Mouse (Mus musculus) urinary bladder, postnatal 25 days (tissue): ENCODE results near the gene Wnt2b.

Experiments
- DNase-seq: peaks from one replicate; pipeline ENCODE4 v3.0.0; 2022; ENCODE audit warnings: low spot score

Gene Wnt2b

GRCm38 (mm10) chr3:104961066-104962059 is at the start of gene Wnt2b:
TSS of gene Wnt2b (minus strand) at chr3:104961921.
- DNase-seq: no peak

DNA sequence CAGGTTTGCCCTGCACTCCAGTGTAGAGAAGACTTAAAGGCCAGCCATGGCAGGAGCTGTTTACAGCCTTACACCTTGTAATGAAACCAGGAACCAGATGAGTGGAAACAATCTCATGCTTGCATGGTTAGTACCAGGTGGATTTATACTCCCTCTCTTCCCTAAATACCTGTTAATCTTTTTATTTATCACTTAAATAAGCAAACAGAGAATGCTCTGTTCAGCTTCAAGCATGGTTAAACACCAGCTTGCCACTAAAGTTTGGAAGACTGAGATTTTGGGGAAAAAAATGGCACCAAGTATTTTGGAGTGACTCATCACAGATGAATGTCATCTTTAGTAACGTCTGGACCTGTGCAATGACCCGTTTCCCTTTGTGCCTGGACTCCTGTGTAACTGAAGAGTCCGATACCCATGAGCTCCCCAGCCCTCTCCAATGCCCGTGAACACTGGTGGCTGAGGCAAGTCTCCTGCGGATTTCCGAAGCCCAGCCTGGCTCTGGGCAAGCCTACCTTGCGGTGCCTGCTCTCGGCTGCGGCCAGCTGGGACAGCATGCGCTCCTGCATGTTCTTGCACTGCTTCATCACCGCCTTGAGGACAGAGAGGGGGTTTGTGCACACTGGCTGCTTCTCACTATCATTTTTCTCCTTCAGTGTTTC is 49.1 kb upstream of the Wnt2b start:
- DNase-seq: no peak

- DNase-seq: no peak
These were observed 46.3 kb upstream of the Wnt2b start for GRCm38 (mm10) chr3:105008070-105008469.

GRCm38 (mm10) chr3:105006101-105006500 is 44.4 kb upstream of the Wnt2b start:
- DNase-seq: no peak

GRCm38 (mm10) chr3:105005561-105006065 is 43.9 kb upstream of the Wnt2b start:
- no peak for DNase-seq

DNA sequence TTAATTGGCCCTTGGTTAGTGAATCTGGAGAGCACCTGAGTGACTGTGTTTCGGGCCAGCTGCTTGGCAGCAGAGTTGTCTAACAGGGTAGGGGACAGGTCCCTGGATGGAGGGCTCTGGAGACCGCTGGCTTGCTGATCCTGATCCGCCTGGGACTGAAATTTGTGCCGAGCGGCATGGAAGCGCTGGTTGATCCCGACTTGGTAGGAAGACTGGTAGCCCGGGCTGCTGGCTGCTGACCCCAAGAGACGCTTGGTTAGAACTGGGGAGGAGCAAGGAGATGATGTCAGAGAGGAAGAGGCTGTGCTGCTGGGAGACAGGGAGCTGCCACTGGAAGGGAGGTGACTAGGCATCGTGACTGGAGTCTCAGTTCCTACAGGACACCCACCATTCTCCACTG is 43.3 kb upstream of the Wnt2b start:
- DNase-seq: no peak

GRCm38 (mm10) chr3:105003960-105004463 is 42.3 kb upstream of the Wnt2b start:
- DNase-seq: no peak

- no peak for DNase-seq
These were observed 39.7 kb upstream of the Wnt2b start for GRCm38 (mm10) chr3:105001374-105001773.

GRCm38 (mm10) chr3:105000561-105000960 is 38.8 kb upstream of the Wnt2b start:
- no peak for DNase-seq

DNA sequence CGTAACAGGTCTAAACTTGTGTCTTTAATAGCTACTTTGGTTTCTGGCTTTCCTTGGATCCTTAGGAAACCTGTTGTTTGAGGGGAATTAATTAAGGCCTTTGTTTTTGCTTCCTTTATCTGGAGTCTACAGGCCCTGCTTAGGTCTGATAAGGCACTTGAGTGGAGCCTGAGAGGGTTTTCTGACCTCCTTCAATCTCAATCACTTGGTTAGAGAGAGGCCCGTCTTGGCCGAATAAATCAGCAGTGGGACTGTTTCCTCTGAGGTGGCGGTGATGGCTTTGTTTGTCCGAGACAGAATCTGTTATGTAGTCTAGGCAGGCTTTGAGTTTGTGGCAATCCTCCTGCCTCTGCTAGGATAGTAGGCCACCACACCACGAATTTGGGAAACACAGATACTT is 35.8 kb upstream of the Wnt2b start:
- DNase-seq: no peak

- DNase-seq: no peak
These were observed 34.0 kb upstream of the Wnt2b start for GRCm38 (mm10) chr3:104995707-104996106.

- no peak for DNase-seq
These were observed 32.7 kb upstream of the Wnt2b start for GRCm38 (mm10) chr3:104994415-104994841.

GRCm38 (mm10) chr3:104993800-104994199 is 32.1 kb upstream of the Wnt2b start:
- no peak for DNase-seq

- peak; percentile 90 for DNase-seq
These were observed 31.1 kb upstream of the Wnt2b start for GRCm38 (mm10) chr3:104992709-104993388.

- DNase-seq: no peak
These were observed 30.0 kb upstream of the Wnt2b start for GRCm38 (mm10) chr3:104991703-104992102.

- no peak for DNase-seq
These were observed 26.2 kb upstream of the Wnt2b start for GRCm38 (mm10) chr3:104987884-104988283.

DNA sequence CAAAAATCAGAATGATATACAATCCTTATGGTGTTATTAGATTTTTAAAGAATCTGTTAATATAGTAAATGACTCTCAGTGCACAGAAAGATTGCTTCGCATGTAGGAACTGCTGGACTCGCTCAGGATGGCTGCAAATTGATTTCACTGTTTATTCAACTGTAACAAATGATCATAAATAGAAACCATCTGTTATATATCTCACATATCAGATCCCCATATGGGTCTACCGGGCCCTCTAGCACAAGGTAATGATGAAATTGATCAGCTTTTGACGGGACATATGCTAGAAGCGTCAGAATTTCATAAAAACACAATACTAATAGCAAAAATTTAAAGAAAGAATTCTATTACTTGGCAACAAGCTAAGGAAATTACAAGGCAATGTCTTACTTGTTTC is 18.0 kb upstream of the Wnt2b start:
- DNase-seq: no peak

- peak; percentile 94 for DNase-seq
These were observed 6.0 kb upstream of the Wnt2b start for GRCm38 (mm10) chr3:104967548-104968300.

GRCm38 (mm10) chr3:104965991-104966554 is 4.4 kb upstream of the Wnt2b start:
- no peak for DNase-seq

DNA sequence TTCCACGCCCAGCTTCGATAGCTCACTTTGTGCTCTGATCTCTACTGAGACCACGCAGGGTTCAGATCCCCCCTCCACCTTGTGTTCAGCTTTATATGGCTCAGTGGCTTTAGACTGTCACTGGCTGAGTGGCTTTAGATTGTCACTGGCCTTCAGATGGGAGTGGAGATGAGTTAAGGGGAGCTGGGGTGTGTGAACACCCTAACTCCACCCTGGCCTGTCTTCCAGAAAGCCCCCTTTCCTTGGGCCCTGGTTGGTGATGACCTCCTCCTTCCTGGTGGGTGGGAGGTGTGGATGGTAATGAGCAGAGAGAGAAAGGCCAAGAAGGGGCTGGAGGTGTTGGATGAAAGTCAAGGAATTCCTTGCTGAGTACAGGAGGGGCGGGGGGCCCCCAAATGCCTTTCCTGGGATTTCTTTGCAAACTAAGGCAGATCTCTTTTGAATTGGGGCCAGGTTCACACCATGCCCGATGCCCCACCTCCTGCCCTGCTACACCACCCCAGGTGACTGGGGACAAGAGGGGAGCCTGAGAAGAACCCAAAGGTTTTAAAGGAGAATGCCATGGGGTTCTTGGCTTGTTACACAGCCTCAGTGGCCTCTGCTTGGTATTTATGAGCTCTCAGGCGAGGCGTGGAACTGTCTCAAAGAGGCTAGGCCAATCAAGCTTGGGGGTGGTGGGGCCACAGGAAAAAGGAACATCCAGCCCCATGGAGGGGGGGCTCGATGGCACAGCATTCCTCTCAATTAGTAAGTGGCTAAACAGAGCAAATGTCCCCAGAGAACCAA is 3.5 kb upstream of the Wnt2b start:
- no peak for DNase-seq
